In genomic region chr15:100551326-100552307, GRCm38 (mm10) we compare ENCODE assay signal across 7 mouse cellular contexts. TPM values are rescaled to one million over a fixed set of nuclear protein-coding genes. Genes with fewer than 3 reads are reported as not detected.
DNase-seq lines count a peak whose midpoint lies in the region; ATAC-seq lines count a peak whose summit lies in the region.

Gene Tfcp2, minus strand, starts transcription at chr15:100552008.

- under 1% methylated on average over 84 of the region's 84 CpGs for WGBS in embryonic facial prominence, embryonic 11.5 days
- under 1% methylated on average over 84 of the region's 84 CpGs for WGBS in limb, embryonic 10.5 days
- under 1% methylated on average over 83 of the region's 84 CpGs for WGBS in midbrain, embryonic 13.5 days

- peak; percentile 98 for DNase-seq in adrenal gland, postnatal 14 days
- DNase-seq in embryonic facial prominence, embryonic 11.5 days (ENCODE audit: low spot score): peak; percentile 98
- DNase-seq in kidney, adult 11 months: peak; percentile 100
- DNase-seq in limb, embryonic 10.5 days (ENCODE audit: low spot score): peak; percentile 96
- DNase-seq in spleen, adult 12 weeks (ENCODE audit: low spot score): peak; percentile 93

- peak within 1 kb of the TSS; percentile 90 for H3K27ac ChIP-seq in embryonic facial prominence, embryonic 11.5 days (replicated peaks; ENCODE audit: low read depth, low read length)
- peak within 1 kb of the TSS; percentile 94 for H3K27ac ChIP-seq in limb, embryonic 10.5 days
- peak within 1 kb of the TSS; percentile 94 for H3K27ac ChIP-seq in midbrain, embryonic 13.5 days

- H3K36me3 ChIP-seq in embryonic facial prominence, embryonic 11.5 days (replicated peaks; ENCODE audit: control insufficient read depth, insufficient read depth, low read depth, low read length): no peaks in the 10 kb centered on the region
- H3K36me3 ChIP-seq in limb, embryonic 10.5 days: peaks cover 36% of the 10 kb centered on the region
- peaks cover 16% of the 10 kb centered on the region for H3K36me3 ChIP-seq in midbrain, embryonic 13.5 days

- no peaks in the 10 kb centered on the region for H3K4me1 ChIP-seq in embryonic facial prominence, embryonic 11.5 days (ENCODE audit: control insufficient read depth, insufficient read depth, low read length)
- peaks cover 15% of the 10 kb centered on the region for H3K4me1 ChIP-seq in limb, embryonic 10.5 days
- peaks cover 23% of the 10 kb centered on the region for H3K4me1 ChIP-seq in midbrain, embryonic 13.5 days (replicated peaks)

- H3K27me3 ChIP-seq in embryonic facial prominence, embryonic 11.5 days (ENCODE audit: control insufficient read depth, insufficient read depth, low read length): no peaks in the 10 kb centered on the region
- H3K27me3 ChIP-seq in limb, embryonic 10.5 days (ENCODE audit: low read depth, poor library complexity, severe bottlenecking): no peaks in the 10 kb centered on the region
- H3K27me3 ChIP-seq in midbrain, embryonic 13.5 days: no peaks in the 10 kb centered on the region

- no peaks in the 10 kb centered on the region for H3K9me3 ChIP-seq in embryonic facial prominence, embryonic 11.5 days (replicated peaks; ENCODE audit: control insufficient read depth, low read length)
- no peaks in the 10 kb centered on the region for H3K9me3 ChIP-seq in limb, embryonic 10.5 days (replicated peaks)
- no peaks in the 10 kb centered on the region for H3K9me3 ChIP-seq in midbrain, embryonic 13.5 days

- peak; percentile 98 for ATAC-seq in embryonic facial prominence, embryonic 11.5 days (replicated peaks; ENCODE audit: insufficient number of reproducible peaks, low FRiP score, low TSS enrichment, low read depth)
- peak; percentile 100 for ATAC-seq in granulocyte monocyte progenitor cell, adult 5-6 weeks (replicated peaks; ENCODE audit: poor library complexity, severe bottlenecking)
- peak; percentile 99 for ATAC-seq in midbrain, embryonic 13.5 days

- peak within 1 kb of the TSS; percentile 90 for H3K9ac ChIP-seq in embryonic facial prominence, embryonic 11.5 days (replicated peaks; ENCODE audit: low read length)
- H3K9ac ChIP-seq in midbrain, embryonic 13.5 days (replicated peaks): peak within 1 kb of the TSS; percentile 93

- peak within 1 kb of the TSS; percentile 85 for H3K4me3 ChIP-seq in embryonic facial prominence, embryonic 11.5 days (ENCODE audit: low read depth, low read length)
- peak within 1 kb of the TSS; percentile 88 for H3K4me3 ChIP-seq in limb, embryonic 10.5 days
- H3K4me3 ChIP-seq in midbrain, embryonic 13.5 days (replicated peaks): peak within 1 kb of the TSS; percentile 89

- peak within 1 kb of the TSS; percentile 81 for H3K4me2 ChIP-seq in embryonic facial prominence, embryonic 11.5 days (ENCODE audit: low read depth, low read length)
- peak within 1 kb of the TSS; percentile 74 for H3K4me2 ChIP-seq in midbrain, embryonic 13.5 days (replicated peaks)

RNA-seq across cellular contexts. Expression of gene Tfcp2, which starts in this region (rescaled TPM):
- 19.9 and 25.0 TPM in 2 replicates for total RNA-seq in adrenal gland, postnatal 14 days (2021)
- 25.3 and 27.2 TPM in 2 replicates for polyA plus RNA-seq in embryonic facial prominence, embryonic 11.5 days (2014; fragmentation: Nextera tagmentation; extraction: Ambion mirVana)
- 4.9 and 12.8 TPM in 2 replicates for total RNA-seq in granulocyte monocyte progenitor cell, adult 5-6 weeks (2014; fragmentation: Nextera tagmentation)
- total RNA-seq in granulocyte monocyte progenitor cell, adult 5-6 weeks (2017): 8.3 and 10.0 TPM in 2 replicates
- 29.9 and 44.5 TPM in 2 replicates for polyA plus RNA-seq in limb, embryonic 10.5 days (2016; fragmentation: Nextera tagmentation; extraction: Ambion mirVana)
- 48.2 and 48.4 TPM in 2 replicates for polyA plus RNA-seq in midbrain, embryonic 13.5 days (2015; fragmentation: Nextera tagmentation; extraction: Ambion mirVana)

Comparison
In these comparisons a context has a peak if more than half of its experiments do, and no peak if none do; other contexts are left out.
1. Peak in every context shown above with its lines: DNase-seq, ATAC-seq, H3K4me3 ChIP-seq and H3K27ac ChIP-seq.